Mouse (Mus musculus) hindbrain, embryonic 10.5 days (tissue): ENCODE data around the gene S100a8. TPM values are rescaled to one million over a fixed set of nuclear protein-coding genes. Genes with fewer than 3 reads are reported as not detected.
A peak's percentile ranks its signal among the peaks of the same experiment; 100 is the strongest.

Source experiments
- DNase-seq: peaks from one replicate; pipeline ENCODE4 v3.0.0-alpha.2; 2017; ENCODE audit warnings: low spot score
- H3K27ac ChIP-seq: fragments of 300-500 bp; sonication (generic); 2 replicates; pipeline ENCODE4 v1.5.1; 2016; ENCODE audit warnings: mild to moderate bottlenecking, moderate library complexity
- H3K27me3 ChIP-seq: fragments of 300-500 bp; sonication (generic); 2 replicates; pipeline ENCODE4 v1.6.1; 2016; ENCODE audit warnings: mild to moderate bottlenecking; ENCODE audit not compliant: poor library complexity, insufficient read depth, severe bottlenecking
- H3K36me3 ChIP-seq: fragments of 300-500 bp; sonication (generic); 2 replicates; pipeline ENCODE4 v1.6.1; 2016; ENCODE audit warnings: mild to moderate bottlenecking, moderate library complexity
- H3K4me1 ChIP-seq: fragments of 300-500 bp; sonication (generic); replicated peaks from 2 replicates; pipeline ENCODE4 v1.6.1; 2016; ENCODE audit warnings: mild to moderate bottlenecking
- H3K4me3 ChIP-seq: fragments of 300-500 bp; sonication (generic); 2 replicates; pipeline ENCODE4 v1.5.1; 2016; ENCODE audit warnings: mild to moderate bottlenecking, moderate library complexity
- H3K9me3 ChIP-seq: fragments of 300-500 bp; sonication (generic); 2 replicates; pipeline ENCODE4 v1.6.1; 2016; ENCODE audit warnings: mild to moderate bottlenecking, moderate library complexity
- WGBS: fragments of 180-500 bp; shearing (Covaris S2); methylation state at CpG from one replicate; pipeline ENCODE4 v1.1.7; 2016; 5-methylcytosine and 5-hydroxymethylcytosine counted together
- polyA plus RNA-seq: library from polyadenylated mRNA; unstranded; fragments of >200 nt; fragmentation: Nextera tagmentation; extraction: Ambion mirVana; gene quantifications from 2 replicates; pipeline ENCODE4 v1.2.1, GENCODE M21; 2016

S100a8 gene
- polyA plus RNA-seq, 1 experiment from 2014 or later, result not detected

- no peaks in the 10 kb centered on the region for H3K27me3 ChIP-seq
- 77% methylated on average over 3 of the region's 3 CpGs for WGBS
- no peaks in the 10 kb centered on the region for H3K36me3 ChIP-seq
- no peaks in the 10 kb centered on the region for H3K4me1 ChIP-seq
- no peak within 1 kb of the TSS for H3K4me3 ChIP-seq
- DNase-seq, result no peak
- H3K9me3 ChIP-seq, result no peaks in the 10 kb centered on the region
- no peak within 1 kb of the TSS for H3K27ac ChIP-seq
Observed at GRCm38 (mm10) chr3:90695613-90696012, 26.8 kb downstream of the S100a8 start, which contains the start of gene S100a9. Gene S100a9, minus strand, starts transcription at chr3:90695721.

GRCm38 (mm10) chr3:90702244-90702643 lies 33.5 kb downstream of the S100a8 start:
- no peaks in the 10 kb centered on the region for H3K9me3 ChIP-seq
- 87% methylated on average over 2 of the region's 2 CpGs for WGBS
- H3K4me1 ChIP-seq, result no peaks in the 10 kb centered on the region
- no peak overlapping the region for H3K4me3 ChIP-seq
- H3K36me3 ChIP-seq, result no peaks in the 10 kb centered on the region
- no peaks in the 10 kb centered on the region for H3K27me3 ChIP-seq
- no peak overlapping the region for H3K27ac ChIP-seq
- no peak for DNase-seq

- Histone ChIP-seq H3K9me3 (no peaks in the 10 kb centered on the region), H3K27me3 (no peaks in the 10 kb centered on the region), H3K4me3 (no peak overlapping the region), H3K4me1 (no peaks in the 10 kb centered on the region), H3K36me3 (no peaks in the 10 kb centered on the region), H3K27ac (no peak overlapping the region)
- WGBS, result 26% methylated on average over 4 of the region's 4 CpGs
- no peak for DNase-seq
Observed at GRCm38 (mm10) chr3:90708523-90709202, 39.9 kb downstream of the S100a8 start.

- no peak overlapping the region for H3K4me3 ChIP-seq
- WGBS, result 51% methylated on average over 12 of the region's 12 CpGs
- no peaks in the 10 kb centered on the region for H3K27me3 ChIP-seq
- peak; percentile 83 for DNase-seq
- H3K27ac ChIP-seq, result no peak overlapping the region
- H3K4me1 ChIP-seq, result no peaks in the 10 kb centered on the region
- no peaks in the 10 kb centered on the region for H3K36me3 ChIP-seq
- no peaks in the 10 kb centered on the region for H3K9me3 ChIP-seq
Observed at GRCm38 (mm10) chr3:90709591-90710460, 41.0 kb downstream of the S100a8 start.

Other genes starting within 250 kb of the S100a8 start
- 37.6 and 39.7 TPM in 2 replicates for gene Ints3, start 235.4 kb upstream of the S100a8 start, polyA plus RNA-seq
- gene Npr1, start 203.1 kb upstream of the S100a8 start, polyA plus RNA-seq, result 3.0 TPM in 2 replicates
- 315 and 340 TPM in 2 replicates for gene Ilf2, start 192.9 kb upstream of the S100a8 start, polyA plus RNA-seq
- gene Snapin, start 177.9 kb upstream of the S100a8 start, polyA plus RNA-seq, result 60.9 and 69.1 TPM in 2 replicates
- 174 and 182 TPM in 2 replicates for gene Chtop, start 159.5 kb upstream of the S100a8 start, polyA plus RNA-seq
- gene S100a1, start 154.6 kb upstream of the S100a8 start, polyA plus RNA-seq, result 7.5 and 7.7 TPM in 2 replicates
- gene S100a13, start 154.5 kb upstream of the S100a8 start, polyA plus RNA-seq, result 11.7 and 13.1 TPM in 2 replicates
- gene S100a14, start 142.1 kb upstream of the S100a8 start, polyA plus RNA-seq, result not detected in 2 replicates
- 46.6 and 47.9 TPM in 2 replicates for gene S100a16, start 131.7 kb upstream of the S100a8 start, polyA plus RNA-seq
- gene S100a3, start 108.4 kb upstream of the S100a8 start, polyA plus RNA-seq, result 0.24 and 0.27 TPM in 2 replicates
- not detected in 2 replicates for gene S100a2, start 78.7 kb upstream of the S100a8 start, polyA plus RNA-seq
- gene Gm42674, start 67.1 kb upstream of the S100a8 start, polyA plus RNA-seq, result not detected in 2 replicates
- not detected in 2 replicates for gene S100a4, start 65.2 kb upstream of the S100a8 start, polyA plus RNA-seq
- not detected in 2 replicates for gene S100a5, start 60.5 kb upstream of the S100a8 start, polyA plus RNA-seq
- 14.4 and 18.3 TPM in 2 replicates for gene S100a6, start 56.1 kb upstream of the S100a8 start, polyA plus RNA-seq
- gene S100a7a, start 15.0 kb upstream of the S100a8 start, polyA plus RNA-seq, result not detected in 2 replicates
- gene S100a9, start 26.7 kb downstream of the S100a8 start, polyA plus RNA-seq, result not detected in 2 replicates
- gene Pglyrp4, start 57.9 kb downstream of the S100a8 start, polyA plus RNA-seq, result not detected in 2 replicates
- gene Gm5849, start 108.9 kb downstream of the S100a8 start, polyA plus RNA-seq, result not detected in 2 replicates